Mouse (Mus musculus): ENCODE results near the gene Adprhl2.
A peak's percentile ranks its signal among the peaks of the same experiment; 100 is the strongest.

Adprhl2 gene

DNA sequence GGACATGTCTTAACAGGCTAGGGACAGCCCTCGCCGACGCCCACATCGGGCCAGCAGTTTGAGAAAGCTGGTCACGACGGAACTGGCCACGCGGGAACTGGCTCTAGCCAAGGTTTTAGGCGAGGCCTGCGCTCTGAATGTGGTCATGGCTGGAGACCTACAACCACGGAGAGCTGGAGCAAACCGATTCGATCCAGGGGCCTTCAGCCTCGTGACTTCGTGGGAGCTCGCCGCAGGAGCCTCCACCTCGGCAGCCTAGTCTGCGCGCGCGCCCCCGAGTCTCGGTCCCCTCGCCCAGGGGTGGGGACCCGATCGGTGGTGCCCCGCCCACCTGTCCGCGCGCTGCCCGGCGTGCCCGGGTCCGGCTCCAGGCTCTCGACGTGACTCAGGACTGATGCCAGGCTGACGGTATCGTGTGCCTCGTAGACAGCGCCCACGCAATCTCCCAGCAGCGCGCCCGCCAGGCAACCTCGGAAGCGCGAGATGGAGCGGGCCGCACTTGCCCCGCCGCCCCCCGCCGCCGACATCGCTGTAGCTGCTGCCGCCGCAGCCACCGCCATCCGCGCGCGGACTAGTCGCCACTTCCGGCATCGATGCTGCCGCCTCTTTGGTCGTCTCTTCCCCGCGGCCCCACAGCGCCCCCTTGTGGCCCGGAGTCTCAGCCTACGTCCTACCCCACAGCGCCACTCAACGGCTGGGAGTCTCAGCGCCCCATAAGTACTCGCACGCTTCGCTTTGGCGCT, at the start of gene Adprhl2:
TSS of gene Adprhl2 (minus strand) at position 593 of the 743 bp plus-strand sequence.
- DNase-seq (ENCODE audit: low read depth, low spot score) = peak; percentile 98

DNA sequence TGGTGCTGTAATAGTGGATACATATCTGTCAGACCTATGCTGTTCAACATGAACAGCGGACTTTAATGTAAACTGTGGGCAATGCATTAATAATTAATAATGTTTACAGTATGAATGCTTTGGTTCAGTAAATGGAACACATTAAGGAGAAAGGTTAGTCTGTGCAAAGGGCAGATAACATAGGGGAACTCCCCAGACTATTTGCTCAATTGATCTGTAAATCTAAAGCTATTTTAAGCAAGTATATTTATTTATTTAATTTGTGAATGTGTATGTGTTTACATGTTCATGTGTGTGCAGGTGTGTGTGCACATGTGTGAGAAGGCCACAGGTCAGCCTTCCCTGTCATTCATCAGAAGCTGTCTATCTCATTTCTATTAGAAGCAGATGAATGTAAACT, 38.6 kb upstream of the Adprhl2 start:
- no peak for DNase-seq (ENCODE audit: low read depth, low spot score)

DNA sequence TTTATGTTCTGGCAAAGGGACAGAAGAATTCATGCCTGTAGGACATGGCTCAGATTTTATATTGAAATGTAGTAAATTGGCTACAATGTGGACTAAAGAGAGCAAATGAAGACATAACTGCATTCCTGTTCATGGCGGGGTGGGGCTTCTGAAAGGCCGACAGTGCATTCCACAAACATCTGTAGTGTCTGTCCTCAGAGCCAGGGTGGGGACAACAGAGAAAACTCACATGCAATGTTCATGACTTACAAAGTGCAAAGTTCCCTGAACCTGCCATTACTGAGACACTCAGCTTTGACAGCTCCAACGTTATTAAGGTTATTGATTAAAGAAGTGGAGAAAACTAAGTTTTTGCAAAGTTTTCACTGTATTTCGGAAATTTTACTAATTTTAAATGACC, 21.9 kb upstream of the Adprhl2 start:
- no peak for DNase-seq (ENCODE audit: low read depth, low spot score)

GRCm38 (mm10) chr4:126339461-126339860, 18.0 kb upstream of the Adprhl2 start:
- no peak for DNase-seq (ENCODE audit: low read depth, low spot score)

DNA sequence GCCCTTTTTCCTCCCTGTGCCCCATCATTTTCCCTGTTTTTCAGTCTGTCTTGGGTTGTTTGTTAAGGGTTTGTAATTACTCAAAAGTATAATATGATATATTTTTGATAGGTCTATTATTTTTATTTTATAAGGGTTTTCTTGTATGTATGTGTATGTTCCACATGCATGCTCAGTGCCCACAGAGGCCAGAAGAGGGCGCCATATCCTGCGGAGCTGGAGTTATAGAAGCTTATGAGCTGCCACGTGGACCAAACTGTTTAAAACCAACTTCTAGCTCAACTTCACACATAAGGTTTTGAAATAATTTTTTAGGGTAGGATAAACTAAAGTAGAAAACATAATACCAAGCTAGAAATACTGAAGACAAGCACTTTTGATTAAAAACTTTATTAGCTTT, 10.9 kb upstream of the Adprhl2 start:
- DNase-seq (ENCODE audit: low read depth, low spot score) = peak; percentile 77

GRCm38 (mm10) chr4:126331751-126332150, 10.2 kb upstream of the Adprhl2 start:
- no peak for DNase-seq (ENCODE audit: low read depth, low spot score)

- no peak for DNase-seq (ENCODE audit: low read depth, low spot score)
These were observed 8.8 kb upstream of the Adprhl2 start for GRCm38 (mm10) chr4:126330295-126330694.

- no peak for DNase-seq (ENCODE audit: low read depth, low spot score)
These were observed 4.5 kb upstream of the Adprhl2 start for GRCm38 (mm10) chr4:126326036-126326435.

DNA sequence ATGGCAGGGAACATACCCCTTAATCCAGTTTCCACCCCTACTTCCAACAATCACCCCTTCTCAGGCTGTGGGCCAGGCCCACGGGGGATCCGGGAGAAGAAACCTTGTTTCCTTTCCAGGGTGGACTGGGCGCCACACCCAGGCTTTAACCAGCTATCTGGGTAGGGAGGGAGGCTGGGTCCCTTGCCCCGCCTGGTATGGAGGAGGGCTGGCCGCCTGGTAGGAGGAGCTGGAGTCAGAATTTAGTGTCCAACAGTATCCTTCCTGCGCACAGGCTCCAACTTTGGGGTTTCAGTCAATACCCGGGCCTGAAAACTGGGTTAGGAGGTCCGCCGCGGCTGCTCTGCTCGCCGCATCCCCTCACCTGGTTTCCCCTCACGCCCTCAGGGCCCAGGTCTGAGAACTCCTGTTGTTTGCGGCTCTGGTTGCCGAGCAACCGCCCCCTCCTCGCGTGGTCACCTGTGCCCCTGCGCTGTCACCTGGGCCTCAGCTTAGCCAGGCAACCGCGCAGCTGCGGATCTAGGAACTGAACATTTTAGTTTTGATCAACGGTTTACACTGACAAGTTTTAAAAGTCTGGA, 3.9 kb upstream of the Adprhl2 start, which contains the start of gene Tekt2:
TSS of gene Tekt2 (minus strand) at position 408 of the 581 bp plus-strand sequence.
- no peak for DNase-seq (ENCODE audit: low read depth, low spot score)

- DNase-seq (ENCODE audit: low read depth, low spot score) = no peak
These were observed 3.4 kb upstream of the Adprhl2 start for GRCm38 (mm10) chr4:126324861-126325260.

- DNase-seq (ENCODE audit: low read depth, low spot score) = no peak
These were observed 1.1 kb upstream of the Adprhl2 start for GRCm38 (mm10) chr4:126322646-126323045.

GRCm38 (mm10) chr4:126321854-126322511, 480 bp upstream of the Adprhl2 start:
- no peak for DNase-seq (ENCODE audit: low read depth, low spot score)

GRCm38 (mm10) chr4:126319806-126320205, 1.7 kb downstream of the Adprhl2 start:
- DNase-seq (ENCODE audit: low read depth, low spot score) = no peak

GRCm38 (mm10) chr4:126316443-126317040, 5.0 kb downstream of the Adprhl2 start:
- DNase-seq (ENCODE audit: low read depth, low spot score) = no peak

GRCm38 (mm10) chr4:126315931-126316330, 5.6 kb downstream of the Adprhl2 start:
- DNase-seq (ENCODE audit: low read depth, low spot score) = no peak

DNA sequence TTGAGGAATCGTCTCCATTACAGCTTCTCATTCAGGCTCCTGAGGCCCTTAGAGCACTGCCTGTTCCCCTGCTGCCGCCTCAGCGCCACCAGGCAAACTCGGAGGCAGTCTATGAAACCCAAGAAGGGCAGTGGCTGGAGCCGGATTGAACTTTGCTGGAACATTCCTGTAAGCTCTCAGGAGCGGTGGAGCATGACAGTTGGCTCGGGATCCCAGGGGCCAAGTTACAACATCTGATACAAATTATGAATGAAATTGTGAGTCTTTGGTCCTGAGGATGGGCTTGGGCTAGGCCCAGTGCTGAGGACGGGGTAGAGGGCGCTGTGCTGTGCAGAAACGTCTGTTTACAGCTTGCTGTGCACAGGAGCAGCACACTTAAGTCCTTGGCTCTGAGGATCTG, 7.1 kb downstream of the Adprhl2 start:
- no peak for DNase-seq (ENCODE audit: low read depth, low spot score)

DNA sequence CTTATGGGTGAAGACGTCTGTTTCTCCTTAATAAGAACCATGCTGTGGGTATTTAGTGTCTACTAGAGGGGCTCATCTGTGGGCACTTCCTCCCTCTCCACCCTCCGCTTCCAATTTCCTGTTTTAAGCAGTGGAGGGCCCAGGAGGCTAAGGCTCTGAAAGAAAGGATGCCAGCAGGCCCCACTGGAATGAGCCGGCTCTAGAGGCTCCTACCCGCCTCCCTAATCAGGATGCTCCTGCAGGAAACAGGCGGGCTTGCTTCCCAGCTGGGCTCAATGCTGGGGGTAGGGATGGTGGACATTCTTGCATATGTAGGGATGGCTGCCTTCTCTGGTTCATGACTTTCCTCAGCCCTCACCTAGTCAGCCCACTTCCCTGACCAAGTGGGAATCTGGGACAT, 8.3 kb downstream of the Adprhl2 start:
- no peak for DNase-seq (ENCODE audit: low read depth, low spot score)

DNA sequence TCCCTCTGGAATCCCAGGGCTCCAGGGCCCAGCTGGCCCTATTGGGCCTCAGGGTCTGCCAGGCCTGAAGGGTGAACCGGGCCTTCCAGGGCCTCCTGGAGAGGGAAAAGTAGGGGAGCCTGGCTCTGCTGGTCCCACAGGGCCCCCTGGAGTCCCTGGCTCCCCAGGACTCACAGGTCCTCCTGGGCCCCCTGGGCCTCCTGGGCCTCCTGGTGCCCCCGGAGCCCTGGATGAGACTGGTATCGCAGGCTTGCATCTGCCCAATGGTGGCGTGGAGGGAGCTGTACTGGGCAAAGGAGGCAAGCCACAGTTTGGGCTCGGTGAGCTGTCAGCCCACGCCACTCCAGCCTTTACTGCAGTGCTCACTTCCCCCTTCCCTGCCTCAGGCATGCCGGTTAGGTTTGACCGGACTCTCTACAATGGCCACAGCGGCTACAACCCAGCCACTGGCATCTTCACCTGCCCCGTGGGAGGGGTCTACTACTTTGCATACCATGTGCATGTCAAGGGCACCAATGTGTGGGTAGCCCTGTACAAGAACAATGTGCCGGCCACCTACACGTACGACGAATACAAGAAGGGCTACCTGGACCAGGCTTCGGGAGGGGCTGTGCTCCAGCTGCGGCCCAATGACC, 9.8 kb downstream of the Adprhl2 start:
- no peak for DNase-seq (ENCODE audit: low read depth, low spot score)

DNA sequence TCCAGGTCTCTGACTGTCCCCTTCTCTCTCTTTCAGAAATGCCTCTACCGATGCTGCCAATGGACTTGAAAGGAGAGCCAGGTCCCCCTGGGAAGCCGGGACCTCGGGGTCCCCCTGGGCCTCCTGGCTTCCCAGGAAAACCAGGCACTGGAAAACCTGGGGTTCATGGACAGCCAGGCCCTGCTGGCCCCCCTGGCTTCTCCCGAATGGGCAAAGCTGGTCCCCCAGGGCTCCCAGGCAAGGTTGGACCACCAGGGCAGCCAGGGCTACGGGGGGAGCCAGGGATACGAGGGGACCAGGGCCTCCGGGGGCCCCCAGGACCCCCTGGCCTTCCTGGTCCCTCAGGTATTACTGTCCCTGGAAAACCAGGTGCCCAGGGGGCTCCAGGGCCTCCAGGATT, 11.2 kb downstream of the Adprhl2 start:
- no peak for DNase-seq (ENCODE audit: low read depth, low spot score)

DNA sequence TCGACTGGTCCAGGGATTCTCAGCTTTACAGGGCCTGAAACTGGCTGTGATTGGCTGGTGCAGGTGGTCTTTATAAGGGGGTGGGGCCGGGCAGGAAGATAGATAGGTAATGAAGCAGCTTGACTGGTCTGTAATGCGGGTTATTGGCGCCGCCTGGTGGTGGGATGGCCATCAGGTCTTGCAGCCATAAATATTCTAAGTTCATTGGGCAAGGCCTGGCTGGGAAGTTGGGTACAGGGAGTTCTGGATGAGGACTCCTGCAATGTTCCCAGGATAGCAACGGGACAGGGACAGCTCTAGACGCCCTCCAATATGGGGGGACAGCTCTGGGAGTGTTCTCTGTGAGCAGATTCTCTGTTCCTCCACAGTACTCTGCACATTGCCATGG, 11.6 kb downstream of the Adprhl2 start:
- DNase-seq (ENCODE audit: low read depth, low spot score) = peak; percentile 81

GRCm38 (mm10) chr4:126309211-126309921, 12.1 kb downstream of the Adprhl2 start:
- no peak for DNase-seq (ENCODE audit: low read depth, low spot score)

All from A20 (cell line).